Mouse (Mus musculus) E14TG2a.4 (cell line): Measurements from ENCODE around the gene Wdr81.
"Not testable (repeated sequence)": the region's sequence is repeated elsewhere in the genome, so short reads cannot be mapped to it uniquely, and the experiment has no call there.

Experiments used
- H3K27me3 ChIP-seq: 2 replicates; pipeline ENCODE4 v1.6.1; 2014; ENCODE audit warnings: low read length, control low read depth; ENCODE audit not compliant: insufficient read depth
- H3K36me3 ChIP-seq: 2 replicates; pipeline ENCODE4 v1.6.1; 2014; ENCODE audit warnings: low read length, control low read depth; ENCODE audit not compliant: insufficient read depth
- H3K4me1 ChIP-seq: replicated peaks from 2 replicates; pipeline ENCODE4 v1.6.1; 2014; ENCODE audit warnings: low read depth, low read length, control low read depth
- H3K4me3 ChIP-seq: replicated peaks from 2 replicates; pipeline ENCODE4 v1.5.1; 2014; ENCODE audit warnings: mild to moderate bottlenecking, low read length
- H3K9me3 ChIP-seq: 2 replicates; pipeline ENCODE4 v1.6.1; 2014; ENCODE audit warnings: low read length, control low read depth
- CTCF ChIP-seq: conservative IDR thresholded peaks from 2 replicates; pipeline ENCODE4 v1.5.1; 2014; ENCODE audit warnings: low read length
- NANOG ChIP-seq: IDR thresholded peaks from 2 replicates; pipeline ENCODE4 v1.6.1; 2014; ENCODE audit warnings: borderline replicate concordance, low read length, mixed read lengths
- POU5F1 ChIP-seq: IDR thresholded peaks from 2 replicates; pipeline ENCODE4 v1.6.1; 2014; ENCODE audit warnings: low read length, borderline replicate concordance

The Wdr81 gene

GRCm38 (mm10) chr11:75458169-75458568 lies 3.7 kb upstream of the Wdr81 start:
- Histone ChIP-seq H3K27me3 (peaks cover 13% of the 10 kb centered on the region), H3K9me3 (no peaks in the 10 kb centered on the region), H3K4me3 (no peak overlapping the region), H3K4me1 (peaks cover 74% of the 10 kb centered on the region), H3K36me3 (0 out of 2 replicates have a peak, but pooled peaks cover 2% of the 10 kb centered on the region)
- TF ChIP-seq NANOG = no peak
- TF ChIP-seq CTCF = peak; percentile 89
- no peak for TF ChIP-seq POU5F1

- Histone ChIP-seq H3K4me3 (no peak overlapping the region), H3K4me1 (peaks cover 72% of the 10 kb centered on the region), H3K9me3 (no peaks in the 10 kb centered on the region), H3K36me3 (peaks cover 17% of the 10 kb centered on the region), H3K27me3 (peaks cover 27% of the 10 kb centered on the region)
- TF ChIP-seq CTCF (no peak), POU5F1 (no peak), NANOG (no peak)
These were observed 1.9 kb upstream of the Wdr81 start for GRCm38 (mm10) chr11:75456440-75456871.

GRCm38 (mm10) chr11:75455971-75456370 lies 1.5 kb upstream of the Wdr81 start:
- Histone ChIP-seq H3K36me3 (peaks cover 21% of the 10 kb centered on the region), H3K27me3 (peaks cover 32% of the 10 kb centered on the region), H3K4me1 (peaks cover 77% of the 10 kb centered on the region)
- not testable (repeated sequence) for H3K4me3 ChIP-seq, H3K9me3 ChIP-seq

- peak overlapping the region; percentile 81 for H3K4me3 ChIP-seq
- peaks cover 28% of the 10 kb centered on the region for H3K36me3 ChIP-seq
- TF ChIP-seq POU5F1 (no peak), CTCF (no peak), NANOG (no peak)
- H3K4me1 ChIP-seq = peaks cover 79% of the 10 kb centered on the region
- no peaks in the 10 kb centered on the region for H3K9me3 ChIP-seq
- peaks cover 38% of the 10 kb centered on the region for H3K27me3 ChIP-seq
These were observed 672 bp upstream of the Wdr81 start for GRCm38 (mm10) chr11:75455041-75455736.

GRCm38 (mm10) chr11:75452812-75453557 lies 1.5 kb downstream of the Wdr81 start:
- TF ChIP-seq NANOG = no peak
- TF ChIP-seq POU5F1 = no peak
- no peak for TF ChIP-seq CTCF
- Histone ChIP-seq H3K4me1 (peaks cover 57% of the 10 kb centered on the region), H3K4me3 (peak overlapping the region; percentile 81; the same call in 1 of the 2 replicates), H3K9me3 (no peaks in the 10 kb centered on the region), H3K36me3 (peaks cover 45% of the 10 kb centered on the region), H3K27me3 (peaks cover 42% of the 10 kb centered on the region)

- TF ChIP-seq POU5F1 (no peak), CTCF (no peak), NANOG (no peak)
- Histone ChIP-seq H3K4me1 (peaks cover 49% of the 10 kb centered on the region), H3K36me3 (peaks cover 54% of the 10 kb centered on the region), H3K9me3 (no peaks in the 10 kb centered on the region), H3K4me3 (no peak overlapping the region), H3K27me3 (peaks cover 43% of the 10 kb centered on the region)
These were observed 2.4 kb downstream of the Wdr81 start for GRCm38 (mm10) chr11:75452081-75452480.

- Histone ChIP-seq H3K27me3 (peaks cover 51% of the 10 kb centered on the region), H3K9me3 (no peaks in the 10 kb centered on the region), H3K4me1 (peaks cover 46% of the 10 kb centered on the region), H3K36me3 (peaks cover 58% of the 10 kb centered on the region), H3K4me3 (no peak overlapping the region)
- TF ChIP-seq POU5F1 (no peak), CTCF (no peak), NANOG (no peak)
These were observed 3.6 kb downstream of the Wdr81 start for GRCm38 (mm10) chr11:75450936-75451335.

GRCm38 (mm10) chr11:75450304-75450908 lies 4.1 kb downstream of the Wdr81 start:
- H3K4me1 ChIP-seq = peaks cover 46% of the 10 kb centered on the region
- no peaks in the 10 kb centered on the region for H3K9me3 ChIP-seq
- TF ChIP-seq POU5F1 = no peak
- TF ChIP-seq NANOG = no peak
- TF ChIP-seq CTCF = no peak
- H3K36me3 ChIP-seq = peaks cover 58% of the 10 kb centered on the region
- no peak overlapping the region for H3K4me3 ChIP-seq
- peaks cover 56% of the 10 kb centered on the region for H3K27me3 ChIP-seq
